Mouse (Mus musculus) embryonic facial prominence, embryonic 10.5 days (tissue): ENCODE measurements around the gene Sec1. TPM values are rescaled to one million over a fixed set of nuclear protein-coding genes. Genes with fewer than 3 reads are reported as not detected.

Experiments used
- DNase-seq: peaks from one replicate; pipeline ENCODE4 v3.0.0-alpha.2; 2017; ENCODE audit warnings: low spot score
- H3K27ac ChIP-seq: fragments of 300-500 bp; sonication (generic); replicated peaks from 2 replicates; pipeline ENCODE4 v1.5.1; 2016; ENCODE audit warnings: mild to moderate bottlenecking
- H3K27me3 ChIP-seq: fragments of 300-500 bp; sonication (generic); replicated peaks from 2 replicates; pipeline ENCODE4 v1.6.1; 2016; ENCODE audit warnings: low read depth, mild to moderate bottlenecking; ENCODE audit not compliant: poor library complexity, severe bottlenecking
- H3K36me3 ChIP-seq: fragments of 300-500 bp; sonication (generic); replicated peaks from 2 replicates; pipeline ENCODE4 v1.6.1; 2016; ENCODE audit warnings: mild to moderate bottlenecking, moderate library complexity
- H3K4me1 ChIP-seq: fragments of 300-500 bp; sonication (generic); 2 replicates; pipeline ENCODE4 v1.6.1; 2016
- H3K4me3 ChIP-seq: fragments of 300-500 bp; sonication (generic); 2 replicates; pipeline ENCODE4 v1.5.1; 2016; ENCODE audit warnings: mild to moderate bottlenecking, moderate library complexity
- H3K9me3 ChIP-seq: fragments of 300-500 bp; sonication (generic); 2 replicates; pipeline ENCODE4 v1.6.1; 2016; ENCODE audit warnings: mild to moderate bottlenecking
- WGBS: fragments of 180-500 bp; shearing (Covaris S2); methylation state at CpG from one replicate; pipeline ENCODE4 v1.1.7; 2016; 5-methylcytosine and 5-hydroxymethylcytosine counted together
- polyA plus RNA-seq: library from polyadenylated mRNA; unstranded; fragments of >200 nt; fragmentation: Nextera tagmentation; extraction: Ambion mirVana; gene quantifications from 2 replicates; pipeline ENCODE4 v1.2.1, GENCODE M21; 2016

The Sec1 gene
- polyA plus RNA-seq, 1 experiment from 2014 or later = 0.64 TPM

- Histone ChIP-seq H3K9me3 (no peaks in the 10 kb centered on the region), H3K27me3 (peaks cover 46% of the 10 kb centered on the region), H3K4me3 (peak overlapping the region; percentile 59), H3K27ac (peak overlapping the region; percentile 32; the same call in 1 of the 2 replicates), H3K4me1 (peaks cover 55% of the 10 kb centered on the region), H3K36me3 (no peaks in the 10 kb centered on the region)
- WGBS = 32% methylated on average over 11 of the region's 11 CpGs
- DNase-seq = no peak
Measured at GRCm38 (mm10) chr7:45701072-45701471, 6.9 kb upstream of the Sec1 start.

DNA sequence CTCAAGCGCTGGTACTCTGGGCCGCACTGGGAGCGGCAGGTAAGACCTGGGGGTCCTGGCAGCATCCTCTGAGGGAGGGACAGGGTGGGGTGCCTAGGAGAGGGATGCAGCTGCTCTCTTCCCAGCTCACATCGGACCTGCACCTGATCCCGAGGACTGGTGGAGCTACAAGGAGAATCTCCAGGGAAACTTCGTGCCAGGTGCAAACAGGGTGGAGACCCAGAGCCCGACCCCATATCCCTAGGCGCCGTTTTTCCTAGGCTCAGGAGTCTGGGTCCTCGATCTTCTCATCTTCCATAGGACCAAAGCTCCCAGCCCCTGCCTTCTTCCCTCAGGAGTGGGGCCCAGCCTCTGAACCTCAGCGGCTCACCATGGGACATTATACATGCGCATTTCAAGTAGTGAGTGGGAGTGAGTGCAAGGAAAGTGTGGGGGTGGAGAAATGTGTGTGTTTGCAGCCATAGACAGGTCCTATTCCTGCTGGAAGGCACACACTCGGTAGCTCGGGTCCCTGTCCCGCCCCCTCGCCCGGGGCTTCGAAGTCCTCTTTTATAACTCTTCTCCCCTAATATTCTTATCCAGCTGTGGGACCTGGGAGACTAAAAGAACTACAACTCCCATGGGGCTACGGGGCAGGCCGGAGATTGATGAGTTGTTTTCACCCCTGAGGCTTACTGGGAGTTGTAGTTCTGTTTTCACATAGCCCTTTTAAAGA lies 6.3 kb upstream of the Sec1 start:
- WGBS = 1% methylated on average over 20 of the region's 20 CpGs
- Histone ChIP-seq H3K4me1 (peaks cover 52% of the 10 kb centered on the region), H3K9me3 (no peaks in the 10 kb centered on the region), H3K36me3 (no peaks in the 10 kb centered on the region), H3K4me3 (peak overlapping the region; percentile 59), H3K27ac (peak overlapping the region; percentile 48), H3K27me3 (peaks cover 46% of the 10 kb centered on the region)
- peak; percentile 76 for DNase-seq

DNA sequence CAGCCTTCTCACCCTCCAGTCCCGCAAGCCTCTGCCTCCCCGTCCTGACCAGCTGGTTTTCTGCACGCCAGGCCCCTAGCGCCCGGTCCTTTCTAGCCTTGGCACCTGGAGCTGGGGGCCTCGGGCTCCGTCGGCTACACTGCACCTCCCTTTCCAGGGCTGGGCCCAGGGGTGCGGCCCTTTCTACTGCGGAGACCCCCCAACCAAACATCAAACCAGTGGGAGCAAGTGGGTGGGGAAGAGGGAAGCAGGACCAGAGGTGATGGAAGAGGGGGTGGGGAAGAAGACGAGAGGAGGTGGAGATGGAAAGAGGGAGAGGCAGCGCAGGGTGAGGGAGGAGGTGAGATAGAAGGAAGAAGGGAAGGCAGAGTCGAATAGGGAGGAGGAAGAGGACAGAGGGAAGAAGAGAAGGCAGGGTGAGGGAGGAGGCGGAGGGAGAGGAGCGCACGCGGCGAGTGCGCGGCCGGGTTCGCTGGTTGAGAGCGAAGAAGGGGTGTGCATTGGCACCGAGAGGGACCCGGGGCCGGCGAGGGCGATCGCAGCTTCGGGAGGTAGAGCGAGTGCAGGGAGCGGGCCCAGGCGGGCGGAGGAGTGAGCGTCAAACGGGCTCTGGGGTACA lies 5.4 kb upstream of the Sec1 start, which contains the start of gene Car11:
Gene Car11, plus strand, starts transcription at position 321 of the 619 bp plus-strand sequence.
- peaks cover 56% of the 10 kb centered on the region for H3K4me1 ChIP-seq
- 2% methylated on average over 36 of the region's 36 CpGs for WGBS
- DNase-seq = peak; percentile 45
- peak within 1 kb of the TSS; percentile 48 for H3K27ac ChIP-seq
- H3K27me3 ChIP-seq = peaks cover 46% of the 10 kb centered on the region
- no peaks in the 10 kb centered on the region for H3K9me3 ChIP-seq
- no peaks in the 10 kb centered on the region for H3K36me3 ChIP-seq
- H3K4me3 ChIP-seq = peak within 1 kb of the TSS; percentile 59

DNA sequence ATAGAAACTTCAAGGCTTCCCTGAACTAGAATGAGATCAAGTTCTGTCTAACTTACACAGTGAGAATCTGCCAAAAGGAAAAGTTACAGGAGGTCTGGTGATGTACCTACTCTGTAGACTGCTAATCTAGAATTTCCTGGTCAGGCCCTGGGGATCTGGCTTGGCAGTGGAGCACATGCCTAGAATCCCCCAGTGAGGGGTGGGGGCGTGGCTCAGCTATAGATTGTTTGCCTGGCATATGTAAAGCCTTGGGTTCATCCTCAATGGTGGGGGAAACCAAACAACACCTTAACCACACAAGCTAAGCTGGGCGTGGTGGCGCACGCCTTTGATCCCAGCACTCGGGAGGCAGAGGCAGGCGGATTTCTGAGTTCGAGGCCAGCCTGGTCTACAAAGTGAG lies 3.7 kb upstream of the Sec1 start:
- Histone ChIP-seq H3K4me1 (peaks cover 52% of the 10 kb centered on the region), H3K27ac (no peak overlapping the region), H3K27me3 (peaks cover 46% of the 10 kb centered on the region), H3K4me3 (no peak overlapping the region), H3K9me3 (no peaks in the 10 kb centered on the region), H3K36me3 (no peaks in the 10 kb centered on the region)
- DNase-seq = no peak
- WGBS = 80% methylated on average over 7 of the region's 7 CpGs

DNA sequence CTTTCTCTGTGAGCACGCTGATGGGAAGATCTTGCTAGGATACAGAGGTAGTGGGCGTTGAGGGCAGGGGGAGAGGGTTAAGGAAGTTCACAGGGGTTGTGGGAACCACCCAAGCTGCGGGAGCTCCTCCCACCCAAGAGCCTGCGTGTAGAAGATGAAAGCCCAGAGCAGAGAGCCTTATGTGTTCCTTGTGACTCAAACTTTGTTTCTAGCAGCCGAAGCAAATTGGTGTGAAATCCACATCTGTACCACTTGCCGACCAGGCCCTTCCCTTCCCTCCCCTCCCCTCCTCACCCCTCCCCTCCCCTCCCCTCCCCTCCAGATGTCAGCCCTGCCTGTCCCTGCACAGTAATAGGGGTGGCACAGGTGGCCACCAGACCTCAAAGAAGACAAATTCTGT lies 896 bp upstream of the Sec1 start:
- H3K36me3 ChIP-seq = no peaks in the 10 kb centered on the region
- no peaks in the 10 kb centered on the region for H3K9me3 ChIP-seq
- DNase-seq = peak; percentile 68
- WGBS = 18% methylated on average over 6 of the region's 6 CpGs
- H3K4me1 ChIP-seq = peaks cover 45% of the 10 kb centered on the region
- peaks cover 29% of the 10 kb centered on the region for H3K27me3 ChIP-seq
- H3K4me3 ChIP-seq = no peak overlapping the region
- H3K27ac ChIP-seq = peak overlapping the region; percentile 54; the same call in 1 of the 2 replicates

GRCm38 (mm10) chr7:45692364-45692763 lies 1.8 kb downstream of the Sec1 start:
- DNase-seq = no peak
- Histone ChIP-seq H3K36me3 (no peaks in the 10 kb centered on the region), H3K27ac (0 out of 2 replicates have a peak overlapping the region, but pooled peaks have one; percentile 44), H3K4me1 (peaks cover 49% of the 10 kb centered on the region), H3K27me3 (0 out of 2 replicates have a peak, but pooled peaks cover 6% of the 10 kb centered on the region), H3K4me3 (no peak overlapping the region), H3K9me3 (no peaks in the 10 kb centered on the region)
- WGBS = 87% methylated on average over 2 of the region's 2 CpGs

DNA sequence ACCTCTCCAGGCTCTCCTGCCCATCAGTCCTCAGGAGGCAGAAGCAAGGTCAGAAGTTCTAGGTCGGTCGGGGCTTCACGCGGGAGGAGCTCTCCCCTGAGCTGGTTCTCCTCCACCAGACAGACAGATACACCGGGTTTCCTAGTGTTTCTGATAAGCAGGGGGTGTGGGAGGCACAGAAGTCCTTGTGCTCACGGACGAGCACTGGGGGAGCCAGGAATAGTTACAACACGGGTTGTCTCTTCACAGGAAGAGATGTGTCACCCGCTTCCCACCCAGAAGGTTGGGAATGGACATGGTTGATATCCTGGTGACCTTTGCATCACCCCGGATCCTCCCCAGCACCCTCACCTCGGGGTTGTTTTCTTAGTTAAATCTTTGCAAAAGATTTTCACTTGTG lies 4.4 kb downstream of the Sec1 start:
- no peak for DNase-seq
- Histone ChIP-seq H3K4me1 (peaks cover 64% of the 10 kb centered on the region), H3K27ac (0 out of 2 replicates have a peak overlapping the region, but pooled peaks have one; percentile 26), H3K4me3 (no peak overlapping the region), H3K36me3 (no peaks in the 10 kb centered on the region), H3K9me3 (no peaks in the 10 kb centered on the region), H3K27me3 (peaks cover 14% of the 10 kb centered on the region; the same call in 1 of the 2 replicates)
- 75% methylated on average over 11 of the region's 11 CpGs for WGBS

- Histone ChIP-seq H3K36me3 (no peaks in the 10 kb centered on the region), H3K9me3 (no peaks in the 10 kb centered on the region), H3K27ac (peak overlapping the region; percentile 27; the same call in 1 of the 2 replicates), H3K4me1 (peaks cover 63% of the 10 kb centered on the region), H3K27me3 (peaks cover 18% of the 10 kb centered on the region; the same call in 1 of the 2 replicates), H3K4me3 (no peak overlapping the region)
- DNase-seq = no peak
- 64% methylated on average over 6 of the region's 6 CpGs for WGBS
Measured at GRCm38 (mm10) chr7:45689099-45689498, 5.1 kb downstream of the Sec1 start.

GRCm38 (mm10) chr7:45686841-45687240 lies 7.4 kb downstream of the Sec1 start:
- peaks cover 28% of the 10 kb centered on the region; the same call in 1 of the 2 replicates for H3K27me3 ChIP-seq
- H3K27ac ChIP-seq = peak overlapping the region; percentile 74; the same call in 1 of the 2 replicates
- no peaks in the 10 kb centered on the region for H3K9me3 ChIP-seq
- WGBS = 74% methylated on average over 3 of the region's 3 CpGs
- peaks cover 72% of the 10 kb centered on the region for H3K4me1 ChIP-seq
- no peaks in the 10 kb centered on the region for H3K36me3 ChIP-seq
- H3K4me3 ChIP-seq = no peak overlapping the region
- no peak for DNase-seq

DNA sequence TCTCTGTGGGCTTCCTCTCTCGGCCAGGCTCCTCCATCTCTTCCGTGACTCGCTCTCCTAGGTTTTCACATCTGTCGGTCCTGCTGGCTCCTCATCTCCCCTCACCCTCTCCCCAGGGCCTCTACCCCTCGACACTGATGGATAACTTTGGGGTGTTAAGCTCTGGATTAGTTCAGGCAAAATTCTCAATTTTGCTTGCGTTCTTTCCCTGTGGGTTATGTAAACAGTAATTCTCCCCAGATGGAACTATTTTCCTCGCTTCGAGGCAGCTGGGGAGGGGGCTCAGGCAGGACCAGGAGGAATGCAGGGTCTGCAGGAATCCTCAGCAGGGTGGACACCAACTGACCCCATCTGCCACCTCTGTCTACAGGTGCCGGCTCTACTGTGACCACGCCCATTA lies 8.4 kb downstream of the Sec1 start:
- DNase-seq = no peak
- Histone ChIP-seq H3K4me3 (peak overlapping the region; percentile 30; the same call in 1 of the 2 replicates), H3K4me1 (peaks cover 72% of the 10 kb centered on the region), H3K27me3 (peaks cover 28% of the 10 kb centered on the region; the same call in 1 of the 2 replicates), H3K27ac (peak overlapping the region; percentile 76), H3K36me3 (no peaks in the 10 kb centered on the region), H3K9me3 (no peaks in the 10 kb centered on the region)
- WGBS = 43% methylated on average over 10 of the region's 10 CpGs

DNA sequence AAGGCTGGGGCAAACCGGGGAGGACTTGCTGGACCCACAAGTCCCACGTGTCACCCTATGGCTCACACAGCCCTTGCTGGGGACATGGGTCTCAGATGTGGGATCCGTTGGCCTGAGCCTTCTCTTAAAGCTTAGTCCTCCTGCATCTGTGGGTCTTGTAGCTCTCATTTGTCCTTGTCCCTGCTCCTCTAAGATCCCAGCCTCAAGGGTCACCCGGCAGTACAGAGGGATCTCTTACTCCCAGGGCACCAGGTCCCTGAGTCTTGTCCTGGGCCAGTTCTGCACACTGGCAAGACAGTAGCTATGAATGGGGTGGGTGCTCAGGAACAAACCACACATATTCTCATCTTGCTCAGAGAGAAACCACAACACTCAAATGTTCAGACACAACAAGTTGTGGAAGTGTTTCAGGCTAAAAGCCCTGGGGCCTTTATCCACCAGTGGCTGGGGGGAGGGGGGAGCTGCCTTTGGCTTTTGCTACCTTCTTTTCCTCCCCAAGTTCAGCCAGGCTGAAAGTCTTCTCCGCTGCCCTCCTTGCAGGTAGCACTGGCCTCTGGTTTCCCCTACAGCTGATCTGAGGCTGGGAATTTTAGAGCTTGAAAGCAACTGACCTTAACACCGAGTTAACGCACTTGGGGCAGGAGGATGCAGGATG lies 10.7 kb downstream of the Sec1 start, which contains the start of gene Ntn5:
Gene Ntn5, plus strand, starts transcription at position 627 of the 655 bp plus-strand sequence.
- Histone ChIP-seq H3K4me3 (peak within 1 kb of the TSS; percentile 42), H3K4me1 (peaks cover 52% of the 10 kb centered on the region), H3K27ac (peak within 1 kb of the TSS; percentile 90), H3K27me3 (peaks cover 22% of the 10 kb centered on the region; the same call in 1 of the 2 replicates), H3K9me3 (no peaks in the 10 kb centered on the region), H3K36me3 (no peaks in the 10 kb centered on the region)
- 68% methylated on average over 7 of the region's 7 CpGs for WGBS
- no peak for DNase-seq
